In the genomic region with DNA sequence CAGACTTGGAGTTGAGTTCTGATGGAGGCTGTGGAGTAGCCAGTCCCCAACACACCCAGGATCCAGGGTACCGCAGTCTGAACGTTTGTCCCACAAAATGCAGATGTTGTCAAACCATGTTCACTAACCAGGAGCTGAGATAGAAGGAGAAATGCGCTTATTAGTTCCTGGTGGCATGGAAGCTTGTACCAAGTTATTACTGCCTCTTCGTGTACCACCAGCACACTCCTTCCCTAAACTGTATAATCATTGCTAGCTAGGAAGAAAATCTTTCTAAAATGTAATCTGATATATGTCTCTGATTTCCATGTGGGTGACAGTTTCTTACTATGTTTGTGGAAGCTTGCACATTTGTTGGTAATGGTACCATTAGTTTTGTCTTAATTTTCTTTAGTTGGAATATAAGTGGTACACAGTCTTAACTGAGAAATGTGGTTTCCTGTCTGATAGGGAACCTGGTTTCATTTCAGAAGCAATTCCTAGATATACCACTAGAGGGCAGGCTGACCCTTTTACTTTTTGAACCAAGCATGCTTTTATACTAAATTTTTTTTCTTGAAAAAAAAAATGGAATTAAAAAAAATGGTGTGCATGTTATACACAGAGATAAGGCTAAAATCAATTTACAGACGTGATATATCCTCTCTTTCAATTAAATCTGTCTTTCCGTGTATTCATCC, we compare ENCODE assay signal across 8 mouse cellular contexts.
DNase-seq lines count a peak whose midpoint lies in the region; ATAC-seq and TF ChIP-seq lines count a peak whose summit lies in the region.

No protein-coding gene starts in this region.

- no peak for ATAC-seq in heart, postnatal 0 days (ENCODE audit: insufficient read depth, low read depth)
- ATAC-seq in heart, embryonic 11.5 days (replicated peaks; ENCODE audit: insufficient number of reproducible peaks, low FRiP score, low TSS enrichment) = no peak
- no peak for ATAC-seq in lung, embryonic 14.5 days (ENCODE audit: insufficient read depth)

- H3K4me1 ChIP-seq in heart, postnatal 0 days (ENCODE audit: control insufficient read depth, insufficient read depth) = no peaks in the 10 kb centered on the region
- no peaks in the 10 kb centered on the region for H3K4me1 ChIP-seq in heart, embryonic 11.5 days (ENCODE audit: control insufficient read depth, insufficient read depth, low read length)
- no peaks in the 10 kb centered on the region for H3K4me1 ChIP-seq in lung, embryonic 14.5 days (ENCODE audit: insufficient read depth)

- H3K27me3 ChIP-seq in heart, postnatal 0 days (ENCODE audit: control insufficient read depth, insufficient read depth, low read length) = no peaks in the 10 kb centered on the region
- H3K27me3 ChIP-seq in heart, embryonic 11.5 days (ENCODE audit: control insufficient read depth, insufficient read depth, low read length) = no peaks in the 10 kb centered on the region
- no peaks in the 10 kb centered on the region for H3K27me3 ChIP-seq in lung, embryonic 14.5 days (ENCODE audit: insufficient read depth, low read length)

- 57% methylated on average over 6 of the region's 6 CpGs for WGBS in heart, postnatal 0 days
- 61% methylated on average over 6 of the region's 6 CpGs for WGBS in heart, embryonic 11.5 days (ENCODE audit: insufficient replicate concordance)
- WGBS in lung, embryonic 14.5 days = 58% methylated on average over 6 of the region's 6 CpGs

- H3K4me2 ChIP-seq in heart, postnatal 0 days (ENCODE audit: low read depth, low read length) = no peak overlapping the region
- H3K4me2 ChIP-seq in heart, embryonic 11.5 days = no peak overlapping the region
- no peak overlapping the region for H3K4me2 ChIP-seq in lung, embryonic 14.5 days

- TF ChIP-seq EP300 in heart, postnatal 0 days (IDR thresholded peaks at IDR 0.05; ENCODE audit: low read depth) = no peak

- H3K27ac ChIP-seq in heart, postnatal 0 days (ENCODE audit: low read depth) = no peak overlapping the region
- no peak overlapping the region for H3K27ac ChIP-seq in heart, embryonic 11.5 days (ENCODE audit: low read depth, low read length)
- no peak overlapping the region for H3K27ac ChIP-seq in lung, embryonic 14.5 days (ENCODE audit: low read depth)

- TF ChIP-seq CTCF in heart, postnatal 0 days (IDR thresholded peaks at IDR 0.05; ENCODE audit: low read depth) = peak; percentile 70
- TF ChIP-seq CTCF in lung, embryonic 14.5 days (IDR thresholded peaks at IDR 0.05; ENCODE audit: low read depth) = peak; percentile 76

- no peak overlapping the region for H3K4me3 ChIP-seq in heart, postnatal 0 days (ENCODE audit: low read depth, low read length)
- H3K4me3 ChIP-seq in heart, embryonic 11.5 days (ENCODE audit: low read depth, low read length) = no peak overlapping the region
- no peak overlapping the region for H3K4me3 ChIP-seq in lung, embryonic 14.5 days (ENCODE audit: low read depth, low read length)

- no peaks in the 10 kb centered on the region for H3K9me3 ChIP-seq in heart, postnatal 0 days (replicated peaks; ENCODE audit: control insufficient read depth, low read length)
- H3K9me3 ChIP-seq in heart, embryonic 11.5 days (replicated peaks; ENCODE audit: control insufficient read depth, low read length) = no peaks in the 10 kb centered on the region
- H3K9me3 ChIP-seq in lung, embryonic 14.5 days (ENCODE audit: low read depth, low read length) = no peaks in the 10 kb centered on the region

- DNase-seq in heart, postnatal 0 days (ENCODE audit: low spot score) = peak; percentile 18
- peak; percentile 22 for DNase-seq in ovary, postnatal 14 days (ENCODE audit: low spot score)
- no peak for DNase-seq in ovary, adult 18-20 months (ENCODE audit: low spot score)
- peak; percentile 69 for DNase-seq in brain, adult 2 months (ENCODE audit: low read depth, low spot score)
- DNase-seq in lung, embryonic 14.5 days = peak; percentile 90
- DNase-seq in frontal cortex, postnatal 25 days (ENCODE audit: low spot score in 2 of 2) = no peak
- no peak for DNase-seq in ovary, postnatal 36 days (ENCODE audit: low spot score)

- H3K9ac ChIP-seq in heart, postnatal 0 days (replicated peaks; ENCODE audit: low read depth, low read length) = no peak overlapping the region
- H3K9ac ChIP-seq in heart, embryonic 11.5 days (ENCODE audit: low read depth, low read length) = no peak overlapping the region
- H3K9ac ChIP-seq in lung, embryonic 14.5 days = no peak overlapping the region

- H3K36me3 ChIP-seq in heart, postnatal 0 days (replicated peaks; ENCODE audit: control insufficient read depth, insufficient read depth, low read length) = no peaks in the 10 kb centered on the region
- H3K36me3 ChIP-seq in heart, embryonic 11.5 days (ENCODE audit: control insufficient read depth, insufficient read depth, low read length) = no peaks in the 10 kb centered on the region
- H3K36me3 ChIP-seq in lung, embryonic 14.5 days (ENCODE audit: insufficient read depth) = no peaks in the 10 kb centered on the region

Comparison
In these comparisons a context has a peak if more than half of its experiments do, and no peak if none do; other contexts are left out.
1. DNase-seq: peak in heart, postnatal 0 days (single experiment), ovary, postnatal 14 days (single experiment), brain, adult 2 months (single experiment) and lung, embryonic 14.5 days (single experiment); none in ovary, adult 18-20 months (single experiment), frontal cortex, postnatal 25 days (0 of 2) and ovary, postnatal 36 days (single experiment).